Mouse (Mus musculus) mouse trophoblast stem cell (cell line): Measurements from ENCODE around the gene Nnat.

ENCODE experiments used
- in situ Hi-C, 2 experiments: fragments of 300-500 bp; cut with MseI, MboI; formaldehyde crosslinking; loops; 2 replicates in 1 of 2; 3 replicates in 1 of 2; pipeline ENCODE4 v1.15.1; 2025

Nnat gene

DNA sequence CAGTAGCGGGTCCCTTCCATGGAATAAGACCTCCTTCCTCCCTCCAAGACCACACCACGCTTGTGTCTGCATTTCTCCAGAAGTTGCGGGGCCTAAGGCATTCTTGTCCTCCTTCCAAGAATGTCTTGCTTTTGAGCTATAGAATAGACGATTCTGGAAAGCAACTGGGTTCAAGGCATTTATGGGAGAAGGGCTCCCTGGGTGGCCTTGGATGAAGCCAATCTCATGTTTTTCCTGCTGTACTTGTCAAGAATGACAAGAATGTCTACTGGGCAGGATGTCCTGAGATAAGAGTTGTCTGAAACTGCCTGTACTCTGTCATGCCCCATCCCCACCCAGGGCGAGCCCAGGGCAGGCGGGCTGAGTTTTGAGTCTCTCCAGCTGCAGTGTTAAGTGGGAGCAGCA, 41.6 kb downstream of the Nnat start:
- in situ Hi-C loops: no loop called here

GRCm38 (mm10) chr2:157605025-157605675, 45.3 kb downstream of the Nnat start:
- in situ Hi-C loops: no loop called here

DNA sequence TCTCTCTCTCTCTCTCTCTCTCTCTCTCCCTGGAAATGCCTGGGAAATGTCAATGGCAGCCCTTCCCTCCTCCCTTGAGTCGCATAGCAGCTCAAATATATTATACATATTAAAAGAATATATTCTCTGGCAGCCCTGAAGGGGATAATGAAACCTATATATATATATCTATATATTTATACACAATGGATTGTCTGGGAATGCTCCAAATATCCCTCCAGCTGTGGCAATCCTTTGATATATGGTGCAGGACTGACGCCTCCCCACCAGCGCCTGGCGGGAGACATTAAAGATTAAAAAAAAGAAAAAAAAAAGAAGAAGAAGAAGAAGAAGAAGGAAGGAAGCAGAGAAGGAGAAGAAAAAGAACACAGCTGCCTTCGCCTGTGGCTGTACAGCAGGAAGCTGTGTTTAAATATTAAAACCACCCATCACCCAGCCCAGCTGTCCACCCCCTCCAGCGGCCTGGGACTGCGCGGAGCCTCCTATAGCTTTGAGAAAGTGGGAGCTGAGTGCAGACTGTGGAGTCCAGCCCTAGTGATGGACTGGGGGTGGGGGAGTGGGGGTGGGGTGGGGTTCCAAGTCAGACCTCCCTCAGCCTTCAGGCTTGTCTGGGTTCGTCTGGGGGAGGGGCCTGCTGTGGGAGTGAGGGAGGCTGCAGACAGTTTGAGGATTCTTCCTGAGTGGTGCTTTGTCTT, 47.8 kb downstream of the Nnat start:
- in situ Hi-C loops: no loop called here

DNA sequence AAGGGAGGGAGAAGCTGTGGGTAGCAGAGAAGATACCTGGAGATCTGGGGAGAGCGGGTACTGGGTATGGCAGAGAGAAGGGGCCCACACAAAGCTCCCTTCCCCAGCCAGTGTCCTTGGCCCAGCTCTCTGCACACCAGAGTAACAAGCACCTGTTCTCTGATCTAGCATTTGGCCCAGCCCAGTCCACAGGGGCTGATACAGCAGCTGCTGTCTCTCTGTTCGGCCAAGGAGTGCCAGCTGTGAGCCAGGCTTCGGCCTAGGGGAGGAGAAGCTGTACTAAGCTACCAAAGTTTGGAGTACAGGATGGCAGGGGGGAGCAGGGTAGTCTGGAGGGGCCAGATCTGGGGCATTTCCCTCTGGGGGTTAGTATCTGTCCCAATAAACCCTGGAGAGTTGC, 51.9 kb downstream of the Nnat start:
- in situ Hi-C loops: no loop called here
